Mouse (Mus musculus): ENCODE results near the gene Atp6v0a2. TPM values are rescaled to one million over a fixed set of nuclear protein-coding genes. Genes with fewer than 3 reads are reported as not detected.

The Atp6v0a2 gene
- polyA plus RNA-seq, 1 experiment from 2014 or later: 61.5 TPM

DNA sequence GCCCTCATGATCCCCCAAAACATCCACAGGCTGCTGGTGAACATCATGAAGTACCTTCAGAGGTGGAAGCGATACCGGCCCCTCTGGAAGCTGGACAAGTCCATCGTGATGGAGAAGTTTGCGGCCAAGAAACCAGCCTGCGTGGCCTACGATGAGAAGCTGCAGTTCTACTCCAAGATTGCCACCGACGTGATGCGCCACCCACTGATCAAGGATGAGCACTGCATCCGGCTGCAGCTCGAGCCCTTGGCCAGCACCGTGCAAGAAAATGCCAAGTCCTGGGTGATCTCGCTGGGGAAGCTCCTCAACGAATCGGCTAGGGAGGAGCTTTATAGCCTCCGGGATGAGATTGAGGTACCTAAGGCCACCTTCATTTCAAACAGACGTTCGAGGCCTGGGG lies 132.6 kb downstream of the Atp6v0a2 start:
- no peaks in the 10 kb centered on the region for H3K4me1 ChIP-seq (ENCODE audit: control insufficient read depth, insufficient read depth, low read length)
- no peaks in the 10 kb centered on the region for H3K36me3 ChIP-seq (ENCODE audit: control insufficient read depth, insufficient read depth, low read length)
- 0 out of 2 replicates have a peak, but pooled peaks cover 3% of the 10 kb centered on the region for H3K9me3 ChIP-seq (ENCODE audit: control insufficient read depth, low read length)
- no peak overlapping the region for H3K27ac ChIP-seq (ENCODE audit: low read length)
- no peak overlapping the region for H3K4me3 ChIP-seq (ENCODE audit: low read length)
- ATAC-seq: no peak
- no peak overlapping the region for H3K9ac ChIP-seq (ENCODE audit: low read depth, low read length)
- no peaks in the 10 kb centered on the region for H3K27me3 ChIP-seq (replicated peaks; ENCODE audit: control insufficient read depth, insufficient read depth, low read length)
- no peak overlapping the region for H3K4me2 ChIP-seq (ENCODE audit: low read depth, low read length)
- 57% methylated on average over 18 of the region's 18 CpGs for WGBS

DNA sequence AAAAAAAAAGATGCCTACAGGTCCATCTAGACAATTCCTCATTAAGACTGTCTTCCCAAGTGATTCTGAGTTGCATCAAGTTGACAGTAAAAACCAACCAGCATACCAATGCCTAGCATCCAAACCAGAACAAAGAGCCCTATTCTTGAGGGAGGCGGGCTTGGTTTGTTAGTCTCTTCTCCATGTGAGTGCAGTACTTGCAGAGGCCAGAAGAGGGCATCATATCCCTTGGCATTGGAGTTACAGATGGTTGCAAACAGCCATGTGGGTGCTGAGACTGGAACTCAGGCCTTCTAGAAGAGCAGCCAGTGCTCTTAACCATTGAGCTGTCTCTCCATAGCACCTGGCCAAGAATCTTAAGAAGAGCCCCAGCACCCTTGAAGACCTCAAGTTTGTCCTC lies 133.4 kb downstream of the Atp6v0a2 start:
- Histone ChIP-seq H3K27me3 (replicated peaks; ENCODE audit: control insufficient read depth, insufficient read depth, low read length) (no peaks in the 10 kb centered on the region), H3K4me3 (ENCODE audit: low read length) (no peak overlapping the region), H3K4me2 (ENCODE audit: low read depth, low read length) (no peak overlapping the region), H3K4me1 (ENCODE audit: control insufficient read depth, insufficient read depth, low read length) (no peaks in the 10 kb centered on the region), H3K9ac (ENCODE audit: low read depth, low read length) (no peak overlapping the region), H3K9me3 (ENCODE audit: control insufficient read depth, low read length) (0 out of 2 replicates have a peak, but pooled peaks cover 3% of the 10 kb centered on the region), H3K36me3 (ENCODE audit: control insufficient read depth, insufficient read depth, low read length) (no peaks in the 10 kb centered on the region), H3K27ac (ENCODE audit: low read length) (no peak overlapping the region)
- 89% methylated on average over 1 of the region's 1 CpGs for WGBS
- no peak for ATAC-seq

Other genes starting within 250 kb of the Atp6v0a2 start
- gene Sbno1, start 202.6 kb upstream of the Atp6v0a2 start, polyA plus RNA-seq (2015; fragmentation: Nextera tagmentation; extraction: Ambion mirVana): 78.6 and 83.7 TPM in 2 replicates
- 50.6 and 54.3 TPM in 2 replicates for gene Kmt5a, start 188.6 kb upstream of the Atp6v0a2 start, polyA plus RNA-seq (2015; fragmentation: Nextera tagmentation; extraction: Ambion mirVana)
- gene Rilpl2, start 150.2 kb upstream of the Atp6v0a2 start, polyA plus RNA-seq (2015; fragmentation: Nextera tagmentation; extraction: Ambion mirVana): 55.1 and 55.4 TPM in 2 replicates
- 20.1 and 20.9 TPM in 2 replicates for gene Snrnp35, start 145.4 kb upstream of the Atp6v0a2 start, polyA plus RNA-seq (2015; fragmentation: Nextera tagmentation; extraction: Ambion mirVana)
- 8.6 and 8.8 TPM in 2 replicates for gene Rilpl1, start 97.2 kb upstream of the Atp6v0a2 start, polyA plus RNA-seq (2015; fragmentation: Nextera tagmentation; extraction: Ambion mirVana)
- 635 and 649 TPM in 2 replicates for gene Tmed2, start 87.9 kb upstream of the Atp6v0a2 start, polyA plus RNA-seq (2015; fragmentation: Nextera tagmentation; extraction: Ambion mirVana)
- gene Ddx55, start 75.7 kb upstream of the Atp6v0a2 start, polyA plus RNA-seq (2015; fragmentation: Nextera tagmentation; extraction: Ambion mirVana): 12.5 and 14.5 TPM in 2 replicates
- 85.5 and 86.6 TPM in 2 replicates for gene Eif2b1, start 49.4 kb upstream of the Atp6v0a2 start, polyA plus RNA-seq (2015; fragmentation: Nextera tagmentation; extraction: Ambion mirVana)
- 51.2 and 52.2 TPM in 2 replicates for gene Gtf2h3, start 49.4 kb upstream of the Atp6v0a2 start, polyA plus RNA-seq (2015; fragmentation: Nextera tagmentation; extraction: Ambion mirVana)
- 0.02 and 0.04 TPM in 2 replicates for gene Dnah10, start 96.5 kb downstream of the Atp6v0a2 start, polyA plus RNA-seq (2015; fragmentation: Nextera tagmentation; extraction: Ambion mirVana)
- 4.1 and 4.3 TPM in 2 replicates for gene Ccdc92, start 233.8 kb downstream of the Atp6v0a2 start, polyA plus RNA-seq (2015; fragmentation: Nextera tagmentation; extraction: Ambion mirVana)
- 48.1 and 54.0 TPM in 2 replicates for gene Zfp664, start 234.1 kb downstream of the Atp6v0a2 start, polyA plus RNA-seq (2015; fragmentation: Nextera tagmentation; extraction: Ambion mirVana)

Data from intestine, embryonic 16.5 days (tissue).